Mouse (Mus musculus) heart, postnatal 0 days (tissue): ENCODE measurements at regions not wholly inside any gene's neighbourhood (a gene's known extent, or its start where the extent isn't known, plus 50 kb on each side); places are given as distances from the start of the nearest gene placed in this dataset.

Experiments
- CTCF ChIP-seq: IDR thresholded peaks from 2 replicates; pipeline ENCODE4 v1.5.1; 2016; ENCODE audit warnings: antibody characterized with exemption, control low read depth, low read depth
- EP300 ChIP-seq: IDR thresholded peaks from 2 replicates; pipeline ENCODE4 v1.6.1; 2016; ENCODE audit warnings: antibody characterized with exemption, low read depth

- TF ChIP-seq CTCF (no peak), EP300 (no peak)
Measured at GRCm38 (mm10) chr10:119067366-119067765, 172.5 kb downstream of the Cand1 start.
